Mouse (Mus musculus) testis, adult 2 months (tissue): ENCODE measurements at regions not wholly inside any gene's neighbourhood (a gene's known extent, or its start where the extent isn't known, plus 50 kb on each side); places are given as distances from the start of the nearest gene placed in this dataset.

Source experiments
- CTCF ChIP-seq: fragments of 200-500 bp; IDR thresholded peaks from 2 replicates; pipeline ENCODE4 v1.5.1; 2012; ENCODE audit warnings: low read depth, mild to moderate bottlenecking, inconsistent platforms, low read length, moderate library complexity; ENCODE audit not compliant: control insufficient read depth, insufficient read depth, insufficient replicate concordance
- POLR2A ChIP-seq: fragments of 200-500 bp; IDR thresholded peaks from 2 replicates; pipeline ENCODE4 v1.6.1; 2012; ENCODE audit warnings: low read depth, mild to moderate bottlenecking, inconsistent platforms, low read length, moderate library complexity; ENCODE audit not compliant: control insufficient read depth

DNA sequence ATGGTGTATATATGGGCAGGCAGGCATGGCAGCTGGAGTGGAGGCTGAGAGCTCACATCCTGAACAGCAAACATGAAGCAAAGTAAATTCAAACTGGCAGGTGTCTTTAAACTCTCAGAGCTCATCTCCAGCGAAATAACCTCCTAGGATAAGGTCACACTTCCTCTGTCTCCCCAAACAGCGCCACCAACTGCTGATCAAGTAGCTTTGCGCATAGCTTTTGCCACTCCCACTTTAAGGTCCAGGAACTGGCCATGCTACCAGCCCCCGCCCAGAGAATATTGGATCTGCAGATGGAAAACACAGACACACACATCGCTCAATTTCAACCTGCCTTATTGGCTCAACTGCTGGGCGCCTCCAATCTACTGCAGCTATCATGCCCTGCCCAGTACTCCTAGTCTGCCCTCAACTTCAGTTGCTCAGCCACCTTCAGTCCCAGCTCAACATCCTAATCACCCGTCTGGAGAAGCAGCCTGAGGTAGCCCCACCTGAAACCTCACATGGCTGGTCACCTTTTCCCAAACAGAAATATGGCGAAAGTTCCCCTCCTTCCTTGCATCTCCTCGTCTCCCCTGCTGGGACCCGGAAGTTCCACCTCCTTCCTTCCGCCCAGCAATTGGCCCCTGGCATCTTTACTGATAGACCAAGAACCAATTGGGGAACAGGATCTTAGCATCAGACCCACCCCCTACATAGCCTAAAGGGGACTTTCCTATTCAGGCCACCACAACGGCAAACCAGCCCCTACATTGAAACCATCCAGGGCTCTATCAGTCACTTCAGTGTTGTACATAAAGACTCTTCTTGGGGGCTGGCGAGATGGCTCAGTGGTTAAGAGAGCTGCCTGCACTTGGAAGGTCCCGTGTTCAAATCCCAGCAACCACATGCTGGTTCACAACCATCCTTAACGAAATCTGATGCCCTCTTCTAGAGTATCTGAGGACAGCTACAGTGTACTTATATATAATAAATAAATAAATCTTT lies 70.4 kb upstream of the Slc38a4 start:
- TF ChIP-seq POLR2A (no peak), CTCF (no peak)
